Mouse (Mus musculus) MEL (cell line): ENCODE measurements at regions not wholly inside any gene's neighbourhood (a gene's known extent, or its start where the extent isn't known, plus 50 kb on each side); places are given as distances from the start of the nearest gene placed in this dataset.
A peak's percentile ranks its signal among the peaks of the same experiment; 100 is the strongest.
"Not testable (repeated sequence)": the region's sequence is repeated elsewhere in the genome, so short reads cannot be mapped to it uniquely, and the experiment has no call there.

Experiments used
- DNase-seq: peaks from one replicate; pipeline ENCODE4 v3.0.0; 2011; ENCODE audit warnings: low read depth, low spot score
- H3K27ac ChIP-seq: 2 replicates; pipeline ENCODE4 v1.5.1; 2012; ENCODE audit warnings: low read depth, mild to moderate bottlenecking, control low read depth, low read length, moderate library complexity; ENCODE audit not compliant: control insufficient read depth
- H3K27me3 ChIP-seq, 2 experiments: fragments of 150-350 bp in 1 of 2; sonication (generic) in 1 of 2; 2 replicates each; pipeline ENCODE4 v1.6.1; 2012; ENCODE audit warnings: low read length in 2 of 2, mild to moderate bottlenecking in 2 of 2, improper control_type of control experiment in 1 of 2, moderate library complexity in 1 of 2; ENCODE audit not compliant: insufficient read depth in 2 of 2, control insufficient read depth in 1 of 2
- H3K36me3 ChIP-seq, 2 experiments: 2 replicates each; pipeline ENCODE4 v1.6.1; 2012 to 2014; ENCODE audit warnings: low read length in 2 of 2, improper control_type of control experiment in 1 of 2, inconsistent platforms in 1 of 2, mild to moderate bottlenecking in 1 of 2; ENCODE audit not compliant: insufficient read depth in 2 of 2, control insufficient read depth in 1 of 2
- H3K4me1 ChIP-seq, 2 experiments: fragments of 150-350 bp in 1 of 2; sonication (generic) in 1 of 2; 2 replicates each; pipeline ENCODE4 v1.6.1; 2012; ENCODE audit warnings: low read length in 2 of 2, improper control_type of control experiment in 1 of 2, mild to moderate bottlenecking in 1 of 2; ENCODE audit not compliant: insufficient read depth in 2 of 2, control insufficient read depth in 1 of 2
- H3K4me3 ChIP-seq, 2 experiments: fragments of 150-350 bp in 1 of 2; sonication (generic) in 1 of 2; 2 replicates each; pipeline ENCODE4 v1.5.1; 2012; ENCODE audit warnings: low read depth in 2 of 2, low read length in 2 of 2, mild to moderate bottlenecking in 2 of 2, moderate library complexity in 2 of 2, control low read depth in 1 of 2, improper control_type of control experiment in 1 of 2; ENCODE audit not compliant: control insufficient read depth in 1 of 2, insufficient read depth in 1 of 2
- H3K79me2 ChIP-seq: 2 replicates; pipeline ENCODE4 v1.6.1; 2012; ENCODE audit warnings: mild to moderate bottlenecking, low read length, moderate library complexity; ENCODE audit not compliant: control insufficient read depth, poor library complexity, insufficient read depth
- H3K9ac ChIP-seq: 2 replicates; pipeline ENCODE4 v1.6.1; 2012; ENCODE audit warnings: low read depth, mild to moderate bottlenecking, control low read depth, low read length, moderate library complexity; ENCODE audit not compliant: control insufficient read depth, poor library complexity, severe bottlenecking
- H3K9me3 ChIP-seq: fragments of 150-350 bp; sonication (generic); replicated peaks from 2 replicates; pipeline ENCODE4 v1.6.1; 2012; ENCODE audit warnings: mild to moderate bottlenecking, low read length, improper control_type of control experiment, moderate library complexity; ENCODE audit not compliant: insufficient read depth
- BHLHE40 ChIP-seq: IDR thresholded peaks from 2 replicates; pipeline ENCODE4 v1.6.1; 2012; ENCODE audit warnings: low read depth, mild to moderate bottlenecking, inconsistent platforms, low read length, improper control_type of control experiment, borderline replicate concordance
- CHD2 ChIP-seq: IDR thresholded peaks from 2 replicates; pipeline ENCODE4 v1.6.1; 2011; ENCODE audit warnings: low read length, improper control_type of control experiment
- CTCF ChIP-seq, 3 experiments: IDR thresholded peaks in 2 of 3; conservative IDR thresholded peaks in 1 of 3; 2 replicates each; pipeline ENCODE4 v1.5.1; 2011 to 2012; ENCODE audit warnings: low read length in 3 of 3, low read depth in 2 of 3, mild to moderate bottlenecking in 2 of 3, improper control_type of control experiment in 1 of 3, inconsistent platforms in 1 of 3, mixed read lengths in 1 of 3, moderate library complexity in 1 of 3; ENCODE audit not compliant: control insufficient read depth in 1 of 3, insufficient read depth in 1 of 3, poor library complexity in 1 of 3, severe bottlenecking in 1 of 3
- ELF1 ChIP-seq: IDR thresholded peaks from 2 replicates; pipeline ENCODE4 v1.6.1; 2014; ENCODE audit warnings: low read depth, mild to moderate bottlenecking, inconsistent platforms, low read length, improper control_type of control experiment, moderate library complexity
- KAT2A ChIP-seq: conservative IDR thresholded peaks from 2 replicates; pipeline ENCODE4 v1.6.1; 2012; ENCODE audit warnings: low read depth, low read length, improper control_type of control experiment, inconsistent platforms
- MAZ ChIP-seq: IDR thresholded peaks from 2 replicates; pipeline ENCODE4 v1.6.1; 2012; ENCODE audit warnings: low read depth, mild to moderate bottlenecking, inconsistent platforms, low read length, improper control_type of control experiment
- MXI1 ChIP-seq: IDR thresholded peaks from 2 replicates; pipeline ENCODE4 v1.6.1; 2011; ENCODE audit warnings: mild to moderate bottlenecking, low read depth, low read length, improper control_type of control experiment
- NELFE ChIP-seq: IDR thresholded peaks from 2 replicates; pipeline ENCODE4 v1.6.1; 2011; ENCODE audit warnings: low read depth, low read length, improper control_type of control experiment
- NRF1 ChIP-seq: IDR thresholded peaks from 2 replicates; pipeline ENCODE4 v1.6.1; 2014; ENCODE audit warnings: low read depth, mild to moderate bottlenecking, inconsistent platforms, low read length, improper control_type of control experiment, moderate library complexity; ENCODE audit not compliant: poor library complexity, insufficient read depth, severe bottlenecking
- POLR2AphosphoS2 ChIP-seq: IDR thresholded peaks from 2 replicates; pipeline ENCODE4 v1.6.1; 2011; ENCODE audit warnings: low read length, improper control_type of control experiment
- POLR2AphosphoS5 ChIP-seq: IDR thresholded peaks from 2 replicates; pipeline ENCODE4 v1.6.1; 2012; ENCODE audit warnings: low read depth, borderline replicate concordance, mild to moderate bottlenecking, inconsistent platforms, low read length, moderate library complexity, mixed read lengths
- RCOR1 ChIP-seq: IDR thresholded peaks from 2 replicates; pipeline ENCODE4 v1.6.1; 2012; ENCODE audit warnings: low read depth, mild to moderate bottlenecking, inconsistent platforms, low read length, improper control_type of control experiment
- SIN3A ChIP-seq: IDR thresholded peaks from 2 replicates; pipeline ENCODE4 v1.6.1; 2012; ENCODE audit warnings: low read length, improper control_type of control experiment, inconsistent platforms
- TAL1 ChIP-seq: IDR thresholded peaks from 2 replicates; pipeline ENCODE4 v1.6.1; 2012; ENCODE audit warnings: mild to moderate bottlenecking, inconsistent platforms, low read length, moderate library complexity, mixed read lengths
- UBTF ChIP-seq: IDR thresholded peaks from 2 replicates; pipeline ENCODE4 v1.6.1; 2012; ENCODE audit warnings: low read depth, mild to moderate bottlenecking, inconsistent platforms, low read length, improper control_type of control experiment, moderate library complexity, borderline replicate concordance; ENCODE audit not compliant: insufficient read depth
- USF1 ChIP-seq: IDR thresholded peaks from 2 replicates; pipeline ENCODE4 v1.6.1; 2014; ENCODE audit warnings: low read depth, mild to moderate bottlenecking, inconsistent platforms, low read length, improper control_type of control experiment, moderate library complexity
- USF2 ChIP-seq, 2 experiments: IDR thresholded peaks; 2 replicates each; pipeline ENCODE4 v1.6.1; 2011 to 2012; ENCODE audit warnings: improper control_type of control experiment in 2 of 2, low read length in 2 of 2, borderline replicate concordance in 1 of 2, inconsistent platforms in 1 of 2, low read depth in 1 of 2, mild to moderate bottlenecking in 1 of 2; ENCODE audit not compliant: insufficient read depth in 1 of 2
- ZC3H11A ChIP-seq: IDR thresholded peaks from 2 replicates; pipeline ENCODE4 v1.6.1; 2012; ENCODE audit warnings: low read depth, mild to moderate bottlenecking, inconsistent platforms, low read length, improper control_type of control experiment
- ZKSCAN1 ChIP-seq: IDR thresholded peaks from 2 replicates; pipeline ENCODE4 v1.6.1; 2012; ENCODE audit warnings: low read depth, mild to moderate bottlenecking, inconsistent platforms, low read length, improper control_type of control experiment, moderate library complexity

DNA sequence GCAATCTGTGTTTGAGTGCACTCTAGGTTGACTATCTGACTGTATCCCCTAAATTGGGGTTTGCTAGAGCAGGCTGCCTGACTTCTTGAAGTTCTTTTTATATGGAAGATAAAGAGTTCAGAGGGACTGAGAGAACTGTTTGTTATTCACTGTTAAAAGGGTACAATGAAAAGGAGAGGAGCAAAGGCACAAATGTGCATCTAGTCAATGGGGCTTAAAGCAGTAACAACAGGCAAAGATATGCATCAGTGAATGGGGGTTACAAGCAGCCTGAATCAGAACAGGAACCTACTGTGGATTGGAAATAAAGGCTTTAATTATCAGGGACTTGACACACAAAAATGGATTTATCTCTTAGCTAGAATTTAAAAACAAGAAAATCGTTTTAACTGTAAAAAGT is 1855.9 kb downstream of the Cntnap5b start:
- 0 out of 2 replicates have a peak, but pooled peaks have one; percentile 23 for TF ChIP-seq RCOR1
- no peak for TF ChIP-seq ZKSCAN1
- H3K9ac ChIP-seq, result no peak overlapping the region
- H3K27ac ChIP-seq, result no peak overlapping the region
- no peaks in the 10 kb centered on the region for H3K4me1 ChIP-seq
- H3K79me2 ChIP-seq, result no peaks in the 10 kb centered on the region
- H3K27me3 ChIP-seq, result no peaks in the 10 kb centered on the region
- no peak for DNase-seq
- no peaks in the 10 kb centered on the region for H3K36me3 ChIP-seq
- no peaks in the 10 kb centered on the region for H3K9me3 ChIP-seq
- H3K4me3 ChIP-seq, result no peak overlapping the region

DNA sequence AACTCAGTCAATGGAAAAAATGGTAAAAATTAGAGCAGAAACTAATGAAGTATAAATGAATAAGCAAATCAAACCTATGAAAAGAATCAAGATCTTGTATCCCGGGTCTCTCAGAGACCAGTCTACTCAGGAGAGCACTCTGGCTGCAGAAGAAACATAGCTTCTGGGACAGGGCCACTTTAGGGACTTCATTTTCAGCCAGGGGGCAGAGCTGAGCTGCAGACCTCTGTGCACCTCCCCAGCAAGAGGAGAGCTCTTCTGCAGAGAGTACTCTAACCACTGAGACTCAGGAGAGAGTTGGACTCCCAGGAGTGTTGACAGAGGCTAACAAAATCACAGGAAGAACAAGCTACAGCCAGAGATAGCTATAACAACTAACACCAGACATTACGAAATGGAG is 1856.4 kb downstream of the Cntnap5b start:
- Histone ChIP-seq H3K9ac (no peak overlapping the region), H3K4me1 (no peaks in the 10 kb centered on the region), H3K27ac (no peak overlapping the region), H3K79me2 (no peaks in the 10 kb centered on the region), H3K27me3 (no peaks in the 10 kb centered on the region)
- no peak for TF ChIP-seq CHD2
- TF ChIP-seq POLR2AphosphoS2, result no peak
- TF ChIP-seq NELFE, result no peak
- no peak for TF ChIP-seq POLR2AphosphoS5
- no peak for TF ChIP-seq ZKSCAN1
- TF ChIP-seq SIN3A, result no peak
- no peak for TF ChIP-seq KAT2A
- no peak for TF ChIP-seq USF2 (IDR thresholded peaks at IDR 0.05; ENCODE audit: borderline replicate concordance in 1 of 2, insufficient read depth in 1 of 2, low read depth in 1 of 2, low read length in 2 of 2)
- TF ChIP-seq TAL1, result no peak
- no peak for TF ChIP-seq MXI1
- no peak for TF ChIP-seq CTCF (IDR thresholded peaks at IDR 0.05 in 2 of 3, conservative IDR thresholded peaks at IDR 0.05 in 1 of 3; ENCODE audit: control insufficient read depth in 1 of 3, insufficient read depth in 1 of 3, low read depth in 2 of 3, low read length in 3 of 3, poor library complexity in 1 of 3, severe bottlenecking in 1 of 3)
- TF ChIP-seq ZC3H11A, result no peak
- no peak for TF ChIP-seq USF1
- TF ChIP-seq ELF1, result no peak
- no peak for TF ChIP-seq BHLHE40
- TF ChIP-seq UBTF, result no peak
- TF ChIP-seq MAZ, result no peak
- no peak for TF ChIP-seq NRF1
- TF ChIP-seq, all 39 proteins: peak for 0
- Histone ChIP-seq H3K36me3 (no peaks in the 10 kb centered on the region), H3K9me3 (no peaks in the 10 kb centered on the region), H3K4me3 (no peak overlapping the region)
- DNase-seq, result no peak

DNA sequence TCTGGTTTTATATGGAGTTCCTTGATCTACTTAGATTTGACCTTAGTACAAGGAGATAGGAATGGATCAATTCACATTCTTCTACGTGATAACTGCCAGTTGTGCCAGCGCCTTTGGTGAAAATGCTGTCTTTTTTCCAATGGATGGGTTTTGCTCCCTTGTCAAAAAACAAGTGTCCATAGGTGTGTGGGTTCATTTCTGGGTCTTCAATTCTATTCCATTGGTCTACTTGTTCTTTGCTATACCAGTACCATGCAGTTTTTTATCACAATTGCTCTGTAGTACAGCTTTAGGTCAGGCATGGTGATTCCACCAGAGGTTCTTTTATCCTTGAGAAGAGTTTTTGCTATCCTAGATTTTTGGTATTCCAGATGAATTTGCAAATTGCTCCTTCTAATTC is 1891.7 kb downstream of the Cntnap5b start:
- H3K27me3 ChIP-seq, H3K36me3 ChIP-seq, H3K9me3 ChIP-seq, H3K27ac ChIP-seq, H3K9ac ChIP-seq, H3K4me1 ChIP-seq, DNase-seq, H3K4me3 ChIP-seq, H3K79me2 ChIP-seq: not testable (repeated sequence)
